Mouse (Mus musculus): ENCODE results near the gene Ak5.

Gene Ak5

DNA sequence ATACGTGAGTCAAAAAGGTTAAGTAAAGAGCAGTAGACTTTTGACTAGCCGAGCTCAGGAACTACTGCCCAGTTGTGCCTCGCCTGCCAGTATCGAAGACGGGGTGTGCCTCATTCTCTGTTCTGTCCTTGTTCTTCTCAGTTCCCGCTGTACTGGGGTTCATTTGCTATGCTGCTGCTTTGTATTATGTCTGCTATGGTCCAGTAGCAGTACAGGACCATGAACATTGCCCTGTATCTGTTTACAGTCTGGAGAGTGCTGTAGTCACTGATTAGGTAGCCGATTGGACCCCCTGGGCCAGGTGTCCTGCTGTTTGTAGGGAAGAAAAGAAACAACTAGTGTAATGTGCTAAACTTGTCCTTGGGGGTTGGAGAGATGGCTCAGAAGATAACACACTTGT lies 230.1 kb downstream of the Ak5 start:
- no peak for DNase-seq (ENCODE audit: low spot score in 2 of 2)

GRCm38 (mm10) chr3:152435590-152435989 lies 232.6 kb downstream of the Ak5 start:
- no peak for DNase-seq (ENCODE audit: low spot score in 2 of 2)

DNA sequence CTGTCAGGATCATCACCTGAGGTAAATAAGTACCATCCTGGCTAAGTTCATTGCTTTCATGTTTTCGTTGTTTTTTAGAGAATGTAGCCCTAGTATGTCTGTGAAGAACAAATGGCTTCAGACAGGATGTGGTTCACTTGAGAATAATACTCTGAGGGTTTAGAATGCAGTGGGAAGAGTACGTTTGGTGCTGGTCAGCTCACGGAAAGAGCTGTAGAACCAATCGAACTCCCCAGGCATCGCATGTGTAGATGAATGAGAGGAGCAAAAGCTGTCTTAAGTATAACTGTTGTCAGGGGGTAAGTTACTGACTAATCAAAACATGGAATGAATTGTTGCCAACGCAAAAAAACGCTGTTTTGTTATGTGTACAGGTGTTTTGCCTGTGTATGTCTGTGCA lies 235.5 kb downstream of the Ak5 start:
- no peak for DNase-seq (ENCODE audit: low spot score in 2 of 2)

DNA sequence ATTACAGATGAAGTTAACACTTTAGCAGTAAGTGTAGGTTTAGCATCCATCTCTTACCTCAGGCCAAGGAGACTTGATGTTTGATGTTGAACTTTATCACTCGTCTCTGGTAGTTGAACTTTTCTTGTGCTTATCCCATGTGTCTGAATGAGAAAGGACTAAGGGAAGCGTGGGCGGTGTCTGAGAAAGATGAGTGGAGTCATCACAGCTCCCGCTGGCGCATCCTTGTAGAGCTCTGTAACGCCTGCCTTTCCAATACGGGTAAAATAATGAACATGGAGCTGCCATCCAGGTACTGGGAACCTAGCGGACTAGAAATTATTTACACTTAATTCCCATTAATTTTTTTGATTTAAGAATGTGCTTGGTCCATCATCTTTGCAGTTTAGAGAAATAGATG lies 239.2 kb downstream of the Ak5 start:
- DNase-seq (ENCODE audit: low spot score in 2 of 2): no peak
